Mouse (Mus musculus) heart, embryonic 15.5 days (tissue): Measurements from ENCODE around the gene Gm10799. TPM values are rescaled to one million over a fixed set of nuclear protein-coding genes. Genes with fewer than 3 reads are reported as not detected.

Source experiments
- ATAC-seq: fragments of 200-750 bp; cut with Nextera tagmentation; replicated peaks from 2 replicates; pipeline ENCODE4 v1.8.0; 2017; ENCODE audit warnings: low read depth, moderate TSS enrichment; ENCODE audit not compliant: insufficient number of reproducible peaks, insufficient read depth, low FRiP score
- H3K27ac ChIP-seq: fragments of 300-500 bp; sonication (generic); 2 replicates; pipeline ENCODE4 v1.5.1; 2015; ENCODE audit warnings: mild to moderate bottlenecking, inconsistent platforms
- H3K27me3 ChIP-seq: fragments of 300-500 bp; sonication (generic); 2 replicates; pipeline ENCODE4 v1.6.1; 2015; ENCODE audit warnings: inconsistent platforms
- H3K36me3 ChIP-seq: fragments of 300-500 bp; sonication (generic); 2 replicates; pipeline ENCODE4 v1.6.1; 2015; ENCODE audit warnings: mild to moderate bottlenecking, inconsistent platforms
- H3K4me1 ChIP-seq: fragments of 300-500 bp; sonication (generic); replicated peaks from 2 replicates; pipeline ENCODE4 v1.6.1; 2015; ENCODE audit warnings: inconsistent platforms
- H3K4me2 ChIP-seq: fragments of 300-500 bp; sonication (generic); 2 replicates; pipeline ENCODE4 v1.6.1; 2015; ENCODE audit warnings: inconsistent platforms, mild to moderate bottlenecking, moderate library complexity
- H3K4me3 ChIP-seq: fragments of 300-500 bp; sonication (generic); 2 replicates; pipeline ENCODE4 v1.5.1; 2015; ENCODE audit warnings: mild to moderate bottlenecking, inconsistent platforms
- H3K9ac ChIP-seq: fragments of 300-500 bp; sonication (generic); 2 replicates; pipeline ENCODE4 v1.6.1; 2015; ENCODE audit warnings: mild to moderate bottlenecking, inconsistent platforms
- H3K9me3 ChIP-seq: fragments of 300-500 bp; sonication (generic); replicated peaks from 2 replicates; pipeline ENCODE4 v1.6.1; 2016; ENCODE audit warnings: inconsistent platforms
- WGBS: fragments of 180-500 bp; shearing (Covaris S2); methylation state at CpG from one replicate; pipeline ENCODE4 v1.1.7; 2015; ENCODE audit warnings: mixed read lengths; 5-methylcytosine and 5-hydroxymethylcytosine counted together
- polyA plus RNA-seq: library from polyadenylated mRNA; unstranded; fragments of >200 nt; fragmentation: Nextera tagmentation; extraction: Ambion mirVana; gene quantifications from 2 replicates; pipeline ENCODE4 v1.2.1, GENCODE M21; 2015

Gm10799 gene
- polyA plus RNA-seq, 1 experiment from 2014 or later = not detected

DNA sequence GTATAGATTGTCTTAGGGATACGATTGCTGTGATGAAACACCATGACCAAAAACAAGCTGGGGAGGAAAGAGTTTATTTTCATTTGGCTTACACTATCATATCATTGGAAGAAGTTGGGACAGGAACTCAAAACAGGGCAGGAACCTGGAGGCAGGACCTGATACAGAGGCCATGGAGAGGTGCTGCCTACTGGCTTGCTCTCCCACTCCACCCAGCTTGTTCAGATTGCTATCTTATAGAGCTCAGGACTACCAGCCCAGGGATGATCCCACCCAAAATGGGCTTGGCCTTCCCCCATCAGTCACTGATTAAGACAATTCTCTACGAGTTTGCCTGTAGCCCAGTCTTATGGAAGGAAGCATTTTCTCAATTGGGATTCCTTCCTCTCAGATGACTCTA, 4.2 kb downstream of the Gm10799 start:
- H3K4me1 ChIP-seq = 0 out of 2 replicates have a peak, but pooled peaks cover 5% of the 10 kb centered on the region
- H3K4me3 ChIP-seq = no peak overlapping the region
- no peak overlapping the region for H3K9ac ChIP-seq
- no peak for ATAC-seq
- no peaks in the 10 kb centered on the region for H3K27me3 ChIP-seq
- no peak overlapping the region for H3K27ac ChIP-seq
- 84% methylated on average over 2 of the region's 2 CpGs for WGBS
- H3K36me3 ChIP-seq = peaks cover 33% of the 10 kb centered on the region
- no peaks in the 10 kb centered on the region for H3K9me3 ChIP-seq
- H3K4me2 ChIP-seq = no peak overlapping the region

GRCm38 (mm10) chr2:104062665-104063064, 5.7 kb downstream of the Gm10799 start:
- no peak overlapping the region for H3K4me2 ChIP-seq
- peaks cover 36% of the 10 kb centered on the region for H3K36me3 ChIP-seq
- H3K9ac ChIP-seq = no peak overlapping the region
- ATAC-seq = no peak
- no peak overlapping the region for H3K27ac ChIP-seq
- no peaks in the 10 kb centered on the region for H3K27me3 ChIP-seq
- no peaks in the 10 kb centered on the region for H3K4me1 ChIP-seq
- H3K9me3 ChIP-seq = no peaks in the 10 kb centered on the region
- no peak overlapping the region for H3K4me3 ChIP-seq

GRCm38 (mm10) chr2:104060996-104061395, 7.4 kb downstream of the Gm10799 start:
- H3K4me2 ChIP-seq = no peak overlapping the region

DNA sequence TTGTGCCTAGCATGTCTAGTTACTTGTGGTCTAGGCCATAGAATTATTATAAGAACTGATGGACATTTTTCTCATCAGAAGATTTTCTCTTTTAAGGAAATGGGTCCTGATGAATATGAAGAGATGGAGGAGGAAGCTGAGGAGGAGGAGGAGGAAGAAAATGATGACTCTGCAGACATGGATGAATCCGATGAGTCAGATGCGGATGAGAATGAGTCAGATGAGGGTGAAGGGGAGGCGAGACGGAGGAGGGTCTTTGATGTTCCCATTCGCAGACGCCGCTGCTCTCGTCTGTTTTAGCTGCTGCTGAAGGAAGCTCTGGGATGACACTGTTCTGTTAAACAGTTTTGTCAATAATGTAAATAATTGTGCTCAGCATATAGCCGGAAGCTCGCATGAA, 8.6 kb downstream of the Gm10799 start:
- no peaks in the 10 kb centered on the region for H3K9me3 ChIP-seq
- no peak overlapping the region for H3K4me3 ChIP-seq
- no peak overlapping the region for H3K4me2 ChIP-seq
- H3K36me3 ChIP-seq = peaks cover 44% of the 10 kb centered on the region
- no peak for ATAC-seq
- H3K4me1 ChIP-seq = no peaks in the 10 kb centered on the region
- WGBS = 81% methylated on average over 10 of the region's 10 CpGs
- H3K9ac ChIP-seq = no peak overlapping the region
- no peaks in the 10 kb centered on the region for H3K27me3 ChIP-seq
- no peak overlapping the region for H3K27ac ChIP-seq

More at GRCm38 (mm10) chr2:104060996-104061395, 7.4 kb downstream of the Gm10799 start:
- no peak overlapping the region for H3K27ac ChIP-seq
- 95% methylated on average over 6 of the region's 6 CpGs for WGBS
- no peaks in the 10 kb centered on the region for H3K27me3 ChIP-seq
- H3K4me1 ChIP-seq = no peaks in the 10 kb centered on the region
- H3K36me3 ChIP-seq = peaks cover 36% of the 10 kb centered on the region
- H3K9me3 ChIP-seq = no peaks in the 10 kb centered on the region
- no peak for ATAC-seq
- H3K4me3 ChIP-seq = no peak overlapping the region
- no peak overlapping the region for H3K9ac ChIP-seq

DNA sequence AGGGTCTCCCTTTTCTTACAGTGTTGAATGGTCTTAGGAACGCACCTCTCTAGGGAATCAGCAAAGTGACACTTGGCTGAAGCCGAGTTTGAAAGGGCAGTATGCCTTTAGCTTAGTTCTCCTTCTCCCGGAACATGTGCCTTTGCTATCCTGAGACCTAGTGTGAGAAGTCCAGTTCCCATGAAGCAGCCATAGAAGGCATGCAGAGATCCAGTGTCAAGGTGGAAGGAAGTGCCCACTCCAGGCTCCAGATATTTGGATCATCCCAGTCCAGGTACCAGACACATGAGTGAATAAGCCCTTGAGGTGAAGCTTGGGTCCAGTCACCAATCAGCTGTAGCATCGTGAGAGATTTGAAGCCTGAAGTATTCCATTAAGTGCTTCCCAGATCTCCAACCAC, 9.4 kb downstream of the Gm10799 start:
- Histone ChIP-seq H3K4me2 (no peak overlapping the region), H3K4me3 (no peak overlapping the region), H3K36me3 (peaks cover 52% of the 10 kb centered on the region), H3K4me1 (no peaks in the 10 kb centered on the region), H3K27ac (no peak overlapping the region), H3K9ac (no peak overlapping the region), H3K27me3 (no peaks in the 10 kb centered on the region), H3K9me3 (no peaks in the 10 kb centered on the region)
- 90% methylated on average over 4 of the region's 4 CpGs for WGBS
- ATAC-seq = no peak

DNA sequence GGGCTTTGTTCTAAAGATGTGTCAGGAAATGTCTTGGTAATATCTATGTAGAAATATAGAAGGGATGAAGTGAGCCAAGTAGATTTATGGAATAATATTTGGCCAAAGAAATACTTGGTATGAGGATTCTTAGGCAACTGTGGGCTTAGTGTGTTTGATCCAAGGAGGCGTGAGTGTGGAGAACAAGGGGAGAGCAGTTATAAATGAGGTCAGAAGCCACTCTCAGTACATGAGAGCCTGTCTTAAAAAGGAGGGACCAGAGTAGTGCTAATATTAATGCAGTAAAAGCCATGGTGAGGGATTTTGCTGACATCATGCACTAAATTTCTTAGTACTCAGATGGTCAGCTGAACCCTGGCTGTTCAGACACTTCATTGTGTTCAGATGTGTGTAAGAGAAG, 10.0 kb downstream of the Gm10799 start:
- H3K4me2 ChIP-seq = no peak overlapping the region
- 73% methylated on average over 1 of the region's 1 CpGs for WGBS
- no peak overlapping the region for H3K27ac ChIP-seq
- no peaks in the 10 kb centered on the region for H3K9me3 ChIP-seq
- ATAC-seq = no peak
- H3K27me3 ChIP-seq = no peaks in the 10 kb centered on the region
- peaks cover 58% of the 10 kb centered on the region for H3K36me3 ChIP-seq
- no peak overlapping the region for H3K9ac ChIP-seq
- H3K4me1 ChIP-seq = no peaks in the 10 kb centered on the region
- H3K4me3 ChIP-seq = no peak overlapping the region

GRCm38 (mm10) chr2:104044479-104045080, 23.8 kb downstream of the Gm10799 start:
- no peak overlapping the region for H3K4me2 ChIP-seq
- H3K27me3 ChIP-seq = no peaks in the 10 kb centered on the region
- H3K27ac ChIP-seq = no peak overlapping the region
- H3K9ac ChIP-seq = no peak overlapping the region
- H3K36me3 ChIP-seq = peaks cover 36% of the 10 kb centered on the region
- no peak for ATAC-seq
- H3K4me1 ChIP-seq = no peaks in the 10 kb centered on the region
- no peaks in the 10 kb centered on the region for H3K9me3 ChIP-seq
- no peak overlapping the region for H3K4me3 ChIP-seq
- 57% methylated on average over 1 of the region's 1 CpGs for WGBS

DNA sequence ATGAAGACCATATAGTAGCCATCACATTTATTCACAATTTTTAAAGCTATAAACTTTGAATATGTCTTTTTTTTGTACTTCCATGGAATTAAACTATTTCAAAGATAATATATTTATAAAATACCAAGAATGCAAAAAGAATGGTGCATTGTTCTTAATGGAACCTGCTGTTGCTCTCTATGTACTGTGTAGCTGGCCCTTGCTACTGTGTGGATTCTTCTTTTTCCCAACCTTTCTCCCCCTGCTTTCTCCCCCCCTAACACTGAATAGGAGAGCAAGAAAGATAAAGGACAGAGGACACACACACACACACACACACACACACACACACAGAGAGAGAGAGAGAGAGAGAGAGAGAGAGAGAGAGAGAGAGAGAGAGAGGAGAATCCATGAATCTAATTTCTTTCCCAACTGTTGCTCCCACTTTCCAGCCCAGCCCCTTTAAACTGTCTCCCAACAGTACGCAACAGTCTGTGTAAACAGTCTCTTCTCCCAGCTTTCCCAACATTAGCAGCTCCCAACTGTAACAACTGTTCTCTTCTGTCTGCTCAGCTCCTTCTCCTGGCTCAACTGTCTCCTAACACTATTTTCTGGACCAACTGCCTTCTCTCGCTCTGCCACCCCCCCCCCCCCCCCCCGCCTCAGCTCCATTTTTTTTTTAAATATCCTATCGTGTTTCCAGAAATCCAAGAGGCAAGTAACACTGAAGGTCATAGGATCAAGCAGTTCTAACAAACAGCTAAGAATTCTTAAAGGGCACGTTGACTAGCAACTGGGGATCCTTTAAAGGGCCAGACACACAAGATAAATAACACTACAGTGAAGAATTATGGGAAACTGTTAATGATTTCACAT, 24.5 kb downstream of the Gm10799 start:
- Histone ChIP-seq H3K27ac (no peak overlapping the region), H3K4me1 (no peaks in the 10 kb centered on the region), H3K27me3 (no peaks in the 10 kb centered on the region), H3K4me2 (no peak overlapping the region), H3K9me3 (no peaks in the 10 kb centered on the region), H3K4me3 (no peak overlapping the region), H3K9ac (no peak overlapping the region), H3K36me3 (peaks cover 35% of the 10 kb centered on the region)
- ATAC-seq = no peak
- 55% methylated on average over 5 of the region's 5 CpGs for WGBS

DNA sequence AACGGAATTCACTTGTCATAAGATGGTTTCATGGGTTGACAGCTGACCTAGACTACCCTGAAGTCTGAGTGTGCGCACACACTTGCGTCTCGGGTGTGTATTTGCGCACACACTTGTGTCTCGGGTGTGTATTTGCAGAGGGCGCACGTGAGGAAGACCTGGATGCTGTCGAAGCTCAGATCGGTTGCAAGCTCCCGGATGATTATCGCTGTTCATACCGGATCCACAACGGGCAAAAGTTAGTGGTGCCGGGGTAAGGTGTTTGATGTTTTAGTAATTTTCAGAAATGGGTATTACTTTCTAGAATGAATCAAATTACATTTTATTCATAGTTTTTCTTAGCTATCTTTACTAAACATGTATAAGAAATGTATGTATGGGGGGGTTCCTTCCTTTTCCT, 25.6 kb downstream of the Gm10799 start:
- H3K9ac ChIP-seq = no peak overlapping the region
- WGBS = 93% methylated on average over 15 of the region's 15 CpGs
- no peaks in the 10 kb centered on the region for H3K4me1 ChIP-seq
- ATAC-seq = no peak
- no peaks in the 10 kb centered on the region for H3K27me3 ChIP-seq
- H3K4me3 ChIP-seq = no peak overlapping the region
- H3K9me3 ChIP-seq = no peaks in the 10 kb centered on the region
- no peak overlapping the region for H3K27ac ChIP-seq
- no peak overlapping the region for H3K4me2 ChIP-seq
- peaks cover 37% of the 10 kb centered on the region for H3K36me3 ChIP-seq

DNA sequence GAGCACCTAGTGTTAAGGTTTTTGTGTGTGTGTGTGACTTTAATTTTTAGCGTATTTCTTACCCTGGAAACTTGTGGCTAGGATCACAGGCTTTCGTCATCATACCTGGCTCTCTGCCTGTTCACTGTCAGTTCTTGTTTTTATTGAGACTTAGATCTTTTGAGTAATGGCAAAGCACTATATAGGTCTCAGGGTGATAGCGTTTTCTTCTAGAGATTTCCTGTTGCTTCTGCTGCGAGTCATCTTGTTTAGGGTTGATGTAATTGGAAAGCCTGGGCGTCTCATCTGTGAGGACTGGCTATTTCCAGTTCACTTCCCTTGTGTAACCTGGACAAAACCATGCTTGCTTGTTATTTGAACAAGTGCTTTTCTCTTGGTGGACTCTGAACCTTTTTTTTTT, 26.7 kb downstream of the Gm10799 start:
- Histone ChIP-seq H3K27ac (no peak overlapping the region), H3K4me1 (no peaks in the 10 kb centered on the region), H3K36me3 (peaks cover 43% of the 10 kb centered on the region), H3K4me2 (no peak overlapping the region), H3K4me3 (no peak overlapping the region), H3K9me3 (no peaks in the 10 kb centered on the region), H3K27me3 (no peaks in the 10 kb centered on the region), H3K9ac (no peak overlapping the region)
- WGBS = 55% methylated on average over 5 of the region's 5 CpGs
- no peak for ATAC-seq

GRCm38 (mm10) chr2:104038236-104038635, 30.1 kb downstream of the Gm10799 start:
- no peak overlapping the region for H3K4me2 ChIP-seq
- no peak overlapping the region for H3K4me3 ChIP-seq
- WGBS = 80% methylated on average over 2 of the region's 2 CpGs
- H3K9me3 ChIP-seq = no peaks in the 10 kb centered on the region
- H3K36me3 ChIP-seq = peaks cover 42% of the 10 kb centered on the region
- no peaks in the 10 kb centered on the region for H3K4me1 ChIP-seq
- no peak for ATAC-seq
- no peak overlapping the region for H3K27ac ChIP-seq
- H3K27me3 ChIP-seq = no peaks in the 10 kb centered on the region
- no peak overlapping the region for H3K9ac ChIP-seq

GRCm38 (mm10) chr2:104036316-104036715, 32.0 kb downstream of the Gm10799 start:
- peaks cover 39% of the 10 kb centered on the region for H3K36me3 ChIP-seq
- no peak for ATAC-seq
- WGBS = 64% methylated on average over 3 of the region's 3 CpGs
- no peaks in the 10 kb centered on the region for H3K9me3 ChIP-seq
- no peaks in the 10 kb centered on the region for H3K4me1 ChIP-seq
- no peak overlapping the region for H3K4me2 ChIP-seq
- H3K27me3 ChIP-seq = no peaks in the 10 kb centered on the region
- H3K9ac ChIP-seq = no peak overlapping the region
- H3K27ac ChIP-seq = no peak overlapping the region
- H3K4me3 ChIP-seq = no peak overlapping the region
